Mouse (Mus musculus) G1E-ER4 (cell line): ENCODE results near the gene Shc2. TPM values are rescaled to one million over a fixed set of nuclear protein-coding genes. Genes with fewer than 3 reads are reported as not detected.

Source experiments
- GATA1 ChIP-seq: IDR thresholded peaks from one replicate; pipeline ENCODE4 v1.8.0; 2012; ENCODE audit warnings: low read length, inconsistent platforms
- polyA plus RNA-seq: library from polyadenylated mRNA; stranded (reverse); fragments of >175 nt; gene quantifications from 2 replicates; pipeline ENCODE4 v1.2.3, GENCODE M21; 2012

Gene Shc2
- polyA plus RNA-seq, 1 experiment = not detected

DNA sequence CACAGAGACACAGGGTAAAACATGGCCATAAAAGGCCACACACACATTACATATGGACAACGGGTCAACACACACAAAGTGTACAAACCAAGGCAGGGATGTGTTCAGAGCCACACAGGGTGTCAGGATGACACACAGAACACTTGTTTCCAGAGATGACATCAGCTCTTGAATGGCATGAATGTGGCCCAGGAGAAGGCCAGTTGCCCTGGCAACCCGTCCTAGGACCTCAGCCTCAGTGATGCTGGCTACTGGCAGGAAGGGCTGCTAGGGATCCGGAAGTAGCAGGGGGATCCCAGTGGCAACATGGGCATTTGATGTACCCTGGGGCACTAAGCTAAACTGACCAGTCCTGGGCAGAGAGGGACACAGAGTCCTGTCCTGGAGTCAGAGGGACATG lies 28.4 kb downstream of the Shc2 start:
- no peak for TF ChIP-seq GATA1

DNA sequence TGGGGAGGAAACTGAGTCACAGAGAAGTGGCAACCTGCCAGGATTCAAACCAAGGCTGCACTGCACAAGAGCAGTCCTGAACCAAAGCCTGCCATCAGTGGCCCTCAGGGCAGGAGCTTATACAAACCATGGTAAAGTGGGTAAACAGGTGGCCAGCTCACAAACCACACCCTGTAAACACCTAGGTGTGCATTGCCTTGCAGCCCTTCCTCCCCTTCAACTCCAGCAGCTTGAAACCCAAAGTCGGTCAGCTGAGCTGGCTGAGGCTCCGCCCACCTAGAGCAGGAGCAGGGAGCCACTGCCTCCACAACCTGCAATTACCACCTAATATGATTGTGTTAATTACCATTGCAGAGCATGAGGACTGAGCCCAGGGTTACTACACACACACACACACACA lies 29.8 kb downstream of the Shc2 start:
- TF ChIP-seq GATA1 = no peak

DNA sequence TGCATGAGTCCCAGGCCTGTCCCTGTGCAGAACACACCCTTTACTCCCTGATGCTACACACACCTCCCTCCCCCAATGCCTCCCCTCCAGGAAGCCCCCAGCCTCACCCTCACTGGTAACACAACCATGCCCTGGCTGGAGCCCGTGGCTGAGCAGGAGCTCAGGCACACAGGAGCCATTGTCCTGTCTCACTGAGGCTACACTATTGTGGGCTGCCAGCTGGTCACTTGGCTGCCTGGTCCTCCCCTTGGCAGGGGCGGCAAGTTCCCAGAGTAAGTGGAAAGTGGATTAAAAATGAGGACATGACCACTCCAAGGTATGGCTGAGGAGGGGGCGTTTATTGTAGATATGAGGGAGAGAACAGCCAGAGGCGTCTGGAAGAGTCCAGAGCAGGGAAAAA lies 31.2 kb downstream of the Shc2 start:
- no peak for TF ChIP-seq GATA1

DNA sequence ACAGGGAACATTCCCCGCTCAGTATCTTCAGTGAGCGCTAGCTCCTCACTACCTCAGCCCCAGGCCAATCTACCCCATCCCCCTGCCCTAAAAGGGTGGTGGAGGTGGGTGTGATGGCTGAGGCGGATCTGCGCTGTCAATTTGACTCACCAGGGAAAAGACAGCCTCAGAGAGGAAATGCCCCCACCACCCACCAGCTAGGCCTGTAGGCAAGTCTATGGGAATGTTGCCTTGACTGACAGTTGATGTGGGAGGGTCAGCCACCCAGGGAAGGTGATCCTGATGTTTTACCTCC lies 39.8 kb downstream of the Shc2 start:
- no peak for TF ChIP-seq GATA1

DNA sequence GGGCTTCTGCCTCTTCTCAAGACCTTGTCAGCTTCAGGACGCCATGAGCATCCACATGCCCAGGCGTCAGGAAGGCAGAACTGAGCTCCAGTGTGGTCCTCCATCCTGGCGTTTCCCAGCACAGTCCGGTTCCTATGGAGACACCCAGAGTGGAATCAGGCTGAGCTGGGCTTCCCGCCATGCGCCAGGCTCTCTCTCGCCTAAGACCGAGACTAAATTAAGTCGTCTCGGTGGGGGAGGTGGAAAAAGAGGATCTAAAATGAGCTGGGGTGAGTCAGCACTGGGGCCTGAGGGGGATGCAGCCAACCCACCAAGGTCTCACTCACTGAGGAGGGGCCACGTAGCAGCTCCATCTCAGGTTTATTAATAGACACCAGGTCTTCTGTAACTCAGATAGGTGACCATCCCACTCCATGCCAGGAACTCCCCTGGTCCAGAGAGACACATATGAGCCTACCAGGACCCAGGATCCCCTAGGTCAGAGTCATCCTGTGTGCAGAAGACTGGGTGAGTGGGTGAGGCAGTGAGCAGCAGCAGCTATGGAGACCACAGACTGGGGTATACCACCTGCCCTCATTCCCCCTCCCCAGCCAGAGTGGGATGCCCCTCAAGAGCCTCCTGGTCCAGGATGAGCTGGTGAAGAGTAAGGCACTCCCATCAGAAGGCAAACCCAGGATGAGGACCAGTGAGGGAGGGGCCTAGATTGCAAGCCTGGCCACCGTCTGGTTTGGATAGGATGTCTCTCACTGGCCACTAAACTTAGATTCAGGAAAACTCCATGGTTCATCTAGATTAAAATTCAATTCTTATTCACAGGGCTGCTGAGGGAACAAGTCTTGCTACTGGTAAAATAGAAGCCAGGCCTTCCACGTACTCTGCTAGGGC lies 40.4 kb downstream of the Shc2 start:
- TF ChIP-seq GATA1 = no peak

DNA sequence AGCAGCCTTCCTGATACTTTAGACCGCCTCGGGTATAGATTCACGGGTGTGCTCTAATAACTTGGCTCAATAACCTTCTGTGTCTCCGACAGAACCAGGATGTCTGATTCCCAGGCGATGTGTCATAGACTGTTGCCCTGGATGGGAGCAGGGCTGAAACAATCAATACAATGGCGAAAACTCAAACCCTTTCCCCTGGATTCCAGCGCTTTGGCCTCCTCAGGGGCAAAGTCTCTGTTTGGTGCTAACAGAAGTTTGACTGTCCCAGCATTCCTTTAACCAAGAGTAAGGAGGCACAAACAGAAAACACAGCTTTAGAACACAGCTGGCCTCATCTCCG lies 42.2 kb downstream of the Shc2 start:
- no peak for TF ChIP-seq GATA1

DNA sequence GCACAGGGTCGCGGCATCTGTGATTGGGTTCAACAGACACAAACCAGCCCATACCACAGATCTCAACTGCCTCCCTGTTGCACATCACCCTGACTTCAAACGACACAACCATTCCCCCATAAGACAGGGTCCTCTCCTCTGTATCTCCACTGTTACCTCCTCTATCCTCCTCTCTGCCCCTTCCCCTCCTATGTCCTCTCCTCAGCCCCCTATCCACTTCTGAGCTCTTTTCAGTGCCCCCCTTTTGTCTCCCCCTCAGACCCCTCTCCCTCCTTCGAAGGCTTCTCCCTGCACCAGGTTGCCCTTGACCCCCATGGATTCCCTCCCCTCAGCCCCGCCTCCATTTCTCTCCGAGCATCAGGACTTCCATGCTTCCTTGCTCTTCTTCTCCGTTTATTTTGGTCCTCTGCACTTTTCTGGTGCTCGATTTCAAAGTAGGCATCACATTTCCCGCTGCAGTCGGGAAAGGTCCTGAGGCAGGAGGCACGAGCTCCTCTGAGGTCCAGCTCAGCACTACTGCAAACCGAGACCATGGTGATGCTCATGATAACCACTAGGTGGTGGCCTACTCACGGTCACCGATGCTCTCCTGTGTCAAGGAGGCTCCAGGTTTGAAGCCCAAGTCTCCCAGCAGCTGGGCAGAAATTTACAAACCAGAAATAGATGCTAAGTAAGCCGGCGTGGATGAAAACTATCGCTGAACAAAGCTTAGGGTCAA lies 42.7 kb downstream of the Shc2 start:
- no peak for TF ChIP-seq GATA1

GRCm38 (mm10) chr10:79594111-79594510 lies 43.6 kb downstream of the Shc2 start:
- no peak for TF ChIP-seq GATA1

DNA sequence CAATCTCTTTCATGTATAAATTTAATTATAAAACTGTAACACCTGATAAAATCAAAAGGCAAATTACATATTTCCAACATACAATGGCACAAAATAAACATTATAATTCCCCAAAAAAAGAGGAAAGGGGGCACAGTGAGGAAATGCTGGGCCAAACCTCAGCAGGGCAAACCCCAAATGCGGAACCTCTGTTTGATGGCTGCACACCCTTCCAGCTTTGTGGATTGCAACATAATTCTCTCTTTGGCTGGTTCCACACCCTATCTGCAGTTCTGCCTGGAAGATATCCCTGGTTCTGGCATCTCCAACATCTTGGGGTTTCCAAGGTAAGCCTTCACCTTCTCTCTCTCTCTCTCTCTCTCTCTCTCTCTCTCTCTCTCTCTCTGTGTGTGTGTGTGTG lies 47.0 kb downstream of the Shc2 start:
- no peak for TF ChIP-seq GATA1

- no peak for TF ChIP-seq GATA1
These were observed 50.0 kb downstream of the Shc2 start for GRCm38 (mm10) chr10:79587752-79588126.

DNA sequence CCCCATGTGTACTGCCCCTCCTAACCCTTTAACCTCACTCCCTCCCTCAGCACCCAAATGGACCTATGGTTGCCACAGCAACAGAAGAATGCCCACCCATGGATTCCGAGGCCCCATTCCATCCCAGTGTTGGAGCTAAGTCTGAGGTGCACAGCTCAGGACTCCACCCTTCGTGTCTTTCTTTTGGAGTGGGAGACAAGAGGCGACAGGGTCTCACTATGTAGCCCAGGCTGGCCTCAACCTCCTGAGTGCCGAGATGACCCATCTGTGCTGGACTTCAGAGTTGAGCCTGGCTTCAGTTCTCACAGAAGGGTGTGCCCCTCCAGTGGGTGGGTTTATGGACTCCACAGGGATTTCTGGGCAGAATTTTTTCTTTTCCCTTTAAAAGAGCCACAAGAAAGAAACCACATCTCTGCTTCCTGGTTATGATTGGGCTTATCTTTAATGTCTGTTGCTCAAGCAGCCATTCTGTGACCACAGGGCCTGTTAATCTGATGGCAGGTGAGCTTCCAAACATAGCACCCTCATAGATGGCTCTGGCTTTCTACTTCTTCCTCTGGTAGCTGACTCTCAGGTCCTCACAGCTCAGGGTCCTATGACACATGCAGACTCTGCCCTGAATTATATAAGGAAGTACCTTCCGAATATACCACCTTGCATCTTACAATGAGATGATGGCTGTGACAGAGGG lies 50.5 kb downstream of the Shc2 start, which contains the start of gene Theg:
Gene Theg, minus strand, starts transcription at position 271 of the 691 bp plus-strand sequence.
- no peak for TF ChIP-seq GATA1

DNA sequence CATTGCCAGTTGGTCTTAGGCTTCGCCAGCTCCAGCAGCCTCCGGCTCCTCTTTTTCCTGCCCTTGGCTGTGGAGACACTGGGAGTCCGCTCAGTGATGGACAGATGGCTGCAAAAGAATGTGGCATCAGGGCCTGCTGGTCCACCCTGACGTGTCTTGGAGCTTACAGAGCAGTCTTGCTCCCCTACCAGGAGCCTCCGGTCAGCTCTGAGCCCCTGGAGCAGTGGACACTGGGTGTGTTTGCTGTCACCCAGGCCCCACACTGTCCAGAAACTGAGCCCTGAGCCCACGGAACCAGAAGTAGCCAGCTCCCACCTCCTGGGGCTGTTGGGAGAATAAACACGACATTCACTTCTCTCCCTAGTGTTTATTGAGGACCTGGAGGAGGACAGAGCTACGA lies 51.5 kb downstream of the Shc2 start:
- no peak for TF ChIP-seq GATA1

DNA sequence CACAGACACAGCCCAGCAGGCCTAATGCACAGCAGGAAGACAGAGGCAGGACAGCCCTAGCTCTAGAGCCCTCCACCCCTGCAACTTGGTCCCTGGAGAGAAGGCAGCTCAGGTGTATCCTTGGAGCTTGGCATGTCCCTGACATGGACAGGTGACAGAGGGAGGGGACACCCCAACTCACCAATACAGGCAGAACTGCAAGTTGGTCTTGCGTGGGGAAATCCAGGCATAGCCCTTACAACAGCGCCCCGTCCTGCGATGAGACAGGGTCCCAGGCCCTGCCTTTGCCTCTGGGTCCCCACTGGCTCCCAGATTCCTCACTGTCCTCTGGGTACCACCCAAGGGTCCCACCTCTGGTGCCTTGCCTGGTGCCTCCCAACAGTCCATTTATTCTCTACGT lies 52.0 kb downstream of the Shc2 start:
- no peak for TF ChIP-seq GATA1

DNA sequence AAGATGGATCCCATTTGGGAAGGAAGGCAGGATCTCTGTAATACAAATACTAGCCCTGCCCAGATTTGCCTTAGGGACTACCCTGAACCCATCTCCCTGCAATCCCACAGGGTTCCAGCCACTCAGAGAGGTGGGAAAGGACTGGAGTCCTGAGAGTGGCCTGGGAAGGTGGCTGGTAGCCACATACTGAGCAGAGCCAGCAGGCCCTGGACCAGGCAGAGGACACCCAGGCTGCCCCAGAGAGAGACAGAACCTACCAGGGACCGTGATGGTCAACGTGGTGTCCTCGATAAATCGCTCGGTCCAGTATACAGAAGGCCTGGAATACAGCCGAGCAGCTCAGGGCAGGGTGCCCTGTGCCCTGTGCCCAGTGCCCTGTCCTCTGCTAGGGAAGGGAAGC lies 52.6 kb downstream of the Shc2 start:
- TF ChIP-seq GATA1 = no peak

GRCm38 (mm10) chr10:79584426-79584825 lies 53.3 kb downstream of the Shc2 start:
- no peak for TF ChIP-seq GATA1

DNA sequence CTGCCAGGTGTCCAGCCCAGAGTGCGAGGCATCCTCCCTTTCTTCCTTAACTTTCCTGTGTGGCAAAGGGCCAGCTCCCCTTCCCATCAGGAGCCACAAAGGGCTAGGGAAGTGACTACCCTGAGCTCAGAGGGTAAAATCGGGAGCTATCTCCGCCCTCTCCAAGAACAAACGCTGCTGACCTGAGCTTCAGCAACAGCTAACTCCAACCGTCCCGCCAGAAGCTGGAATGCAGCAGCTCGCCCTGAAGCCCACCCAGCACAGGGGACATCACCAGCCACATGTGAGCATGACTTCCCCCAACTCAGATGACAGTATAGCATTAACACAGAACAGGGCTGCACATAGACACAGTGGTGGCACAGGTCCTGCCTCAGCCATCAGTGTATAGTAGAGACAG lies 53.7 kb downstream of the Shc2 start:
- no peak for TF ChIP-seq GATA1

- no peak for TF ChIP-seq GATA1
These were observed 56.2 kb downstream of the Shc2 start for GRCm38 (mm10) chr10:79581501-79581900.

DNA sequence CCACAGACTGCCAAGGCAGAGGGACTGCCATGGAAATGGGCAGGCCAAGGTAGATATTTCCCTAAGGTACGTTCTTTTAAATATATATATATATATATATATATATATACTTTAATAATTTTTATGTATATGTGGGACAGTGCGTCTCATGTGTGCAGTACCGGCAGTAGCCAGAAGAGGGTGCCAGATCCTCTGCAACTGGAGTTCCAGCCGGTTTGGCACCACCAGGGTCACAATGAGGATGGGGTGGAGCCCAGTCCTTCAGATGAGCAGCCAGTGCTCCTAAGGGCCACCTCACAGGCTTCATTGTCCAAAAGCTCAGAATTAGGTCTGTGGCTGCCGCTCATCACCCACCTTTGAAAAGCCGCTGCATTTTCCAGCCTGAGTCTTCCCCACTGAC lies 56.9 kb downstream of the Shc2 start:
- TF ChIP-seq GATA1 = no peak
